Mouse (Mus musculus): Measurements from ENCODE around the gene Sdc4.

The Sdc4 gene

DNA sequence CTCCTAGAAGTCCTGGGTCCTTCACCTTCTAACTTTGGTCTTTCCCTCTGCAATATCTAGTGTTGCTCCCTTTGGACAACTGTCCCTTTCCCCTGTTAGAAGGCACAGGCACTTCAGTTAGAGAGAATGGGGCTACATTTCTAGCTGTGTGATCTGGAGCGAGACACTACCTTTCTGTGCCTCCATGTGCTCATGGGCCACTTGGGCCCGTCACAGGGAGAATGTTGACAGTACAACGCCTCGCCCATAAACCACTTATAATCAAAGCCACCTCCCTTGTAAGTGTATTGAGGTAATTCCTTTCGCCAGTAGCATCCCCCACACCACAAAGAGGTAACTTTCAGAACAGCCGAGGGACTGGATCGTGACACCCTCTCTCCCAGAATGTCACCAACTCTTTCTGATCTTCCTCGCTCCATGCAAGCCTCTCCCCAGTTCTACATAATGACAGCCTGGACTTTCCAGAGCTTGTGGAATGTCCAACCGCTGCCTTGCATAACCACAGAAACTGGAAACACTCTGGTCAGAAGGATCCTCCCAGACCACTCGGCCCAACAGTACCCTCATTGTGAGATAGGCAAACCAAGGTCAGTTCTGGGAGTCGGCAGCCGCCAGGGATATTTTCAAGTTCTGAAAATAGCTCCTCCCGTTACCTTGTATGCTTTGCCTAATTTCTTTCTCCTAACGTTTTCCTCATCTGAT is 5.8 kb upstream of the Sdc4 start:
- no peak for DNase-seq

DNA sequence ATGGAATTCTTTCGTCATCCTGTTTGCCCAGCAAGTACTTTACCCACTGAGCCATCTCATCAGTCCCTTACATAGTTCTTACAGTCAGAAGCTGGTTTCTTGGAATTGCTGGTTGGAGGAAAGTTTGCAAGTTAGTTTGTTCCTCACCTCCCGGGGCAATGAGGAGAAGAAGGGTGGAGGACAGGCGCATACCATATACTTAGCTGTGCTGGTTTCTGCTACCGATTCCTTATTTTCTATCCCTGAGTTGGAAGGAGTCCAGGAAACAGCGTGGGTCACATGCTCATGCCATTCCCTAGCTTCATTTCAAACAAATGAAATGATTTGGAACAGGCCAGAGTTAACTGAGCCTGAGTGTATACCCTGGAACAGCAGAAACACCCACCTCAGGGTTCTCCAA is 5.2 kb upstream of the Sdc4 start:
- DNase-seq, result no peak

- no peak for DNase-seq
Measured at GRCm38 (mm10) chr2:164448140-164448539, 4.5 kb upstream of the Sdc4 start.

DNA sequence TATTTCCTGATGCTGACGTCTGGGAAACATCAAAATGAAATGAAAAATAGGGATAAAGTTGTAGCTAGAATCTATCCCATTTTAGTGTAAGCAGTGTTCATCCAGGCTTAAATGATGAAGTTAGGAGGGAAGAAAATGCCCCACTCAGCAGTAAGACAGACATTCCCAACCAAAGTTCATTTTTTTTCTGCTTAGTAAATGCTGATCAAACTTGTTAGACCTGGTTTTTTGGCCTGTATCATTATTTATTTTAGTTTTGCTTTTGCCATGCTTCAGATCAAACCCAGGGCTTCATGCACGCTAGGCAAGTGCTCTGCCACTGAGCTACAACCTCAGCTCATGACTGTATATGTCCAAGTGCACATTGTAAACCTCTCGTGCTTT is 2.4 kb upstream of the Sdc4 start:
- DNase-seq, result no peak

- DNase-seq, result no peak
Measured at GRCm38 (mm10) chr2:164445399-164446085, 1.9 kb upstream of the Sdc4 start.

GRCm38 (mm10) chr2:164444701-164445100 is 1.0 kb upstream of the Sdc4 start:
- DNase-seq, result no peak

DNA sequence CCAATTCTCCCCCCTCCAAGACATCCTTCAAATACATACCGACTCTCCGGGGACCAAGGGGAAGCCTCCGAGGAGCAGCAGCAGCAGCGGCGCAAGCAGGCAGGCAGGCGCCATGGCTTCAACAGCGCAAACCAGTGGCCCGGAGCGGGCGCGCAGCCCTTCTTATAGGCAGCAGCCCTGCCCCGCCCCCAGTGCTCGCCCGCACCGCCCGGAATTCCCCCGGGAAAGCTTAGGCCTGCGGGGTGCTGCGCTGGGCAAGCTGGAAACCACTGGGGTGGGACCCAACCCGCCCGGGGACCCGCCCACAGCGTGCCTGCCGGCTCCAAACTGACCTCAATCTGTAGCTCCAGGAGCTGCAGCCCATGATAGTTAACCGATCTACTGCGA is 643 bp downstream of the Sdc4 start:
- DNase-seq, result peak; percentile 57 to 68

DNA sequence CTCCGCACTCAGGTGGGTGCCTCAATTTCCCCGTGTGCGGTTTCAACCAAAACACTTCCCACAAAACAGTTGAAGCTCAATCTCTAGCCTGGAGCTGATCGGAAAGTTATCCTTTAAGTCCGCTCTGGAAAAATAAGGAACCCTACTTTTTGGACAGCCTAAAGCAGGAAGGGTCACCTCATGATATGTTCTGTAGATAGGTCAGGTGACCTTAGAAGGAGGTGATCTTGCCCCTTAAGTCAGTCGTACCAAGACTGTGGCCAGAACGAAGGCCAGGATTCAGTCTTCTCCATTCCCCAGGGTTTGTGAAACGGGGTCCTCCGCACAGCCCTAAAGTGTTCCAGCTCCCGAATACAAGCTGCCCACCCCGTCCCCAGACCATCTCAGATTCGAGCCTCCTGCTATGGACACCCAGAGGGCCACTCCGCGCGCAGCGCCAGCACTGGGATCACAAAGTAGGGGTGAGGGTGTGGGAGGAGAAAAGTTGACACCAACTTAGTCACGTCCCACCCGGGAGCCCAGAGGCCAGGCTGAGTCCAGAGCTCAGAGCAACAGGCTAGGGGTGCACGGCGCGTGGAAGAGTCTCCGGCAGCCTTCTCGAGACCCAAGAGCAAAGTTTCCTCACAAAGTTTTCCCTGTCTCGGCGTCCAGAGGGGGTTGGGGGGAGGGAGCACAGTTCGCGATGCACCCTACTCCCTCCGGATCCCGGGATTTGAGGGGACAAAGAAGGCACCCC is 1.2 kb downstream of the Sdc4 start:
- DNase-seq, result peak in 1 of 2 experiments; percentile 17

GRCm38 (mm10) chr2:164441731-164442130 is 2.0 kb downstream of the Sdc4 start:
- no peak for DNase-seq

DNA sequence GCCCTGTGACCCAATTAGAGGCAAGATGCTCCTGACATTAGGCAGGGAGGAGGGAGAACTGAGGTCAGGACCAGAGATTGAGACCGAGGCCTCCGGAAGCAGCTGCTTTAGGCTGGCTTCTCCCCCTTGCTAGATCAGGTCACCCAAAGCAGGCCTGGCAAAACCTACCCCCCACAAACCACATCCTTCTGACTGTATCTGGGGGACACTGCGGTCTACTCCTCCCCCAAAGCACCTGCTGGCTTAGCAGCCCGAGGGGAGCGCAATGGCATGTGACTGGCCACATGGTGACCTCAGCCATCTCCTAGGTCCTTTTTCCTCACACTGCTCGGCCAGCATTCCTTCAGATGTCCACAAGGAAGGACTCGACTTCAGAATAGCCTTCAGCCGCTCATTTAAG is 2.5 kb downstream of the Sdc4 start:
- peak; percentile 57 to 72 for DNase-seq

DNA sequence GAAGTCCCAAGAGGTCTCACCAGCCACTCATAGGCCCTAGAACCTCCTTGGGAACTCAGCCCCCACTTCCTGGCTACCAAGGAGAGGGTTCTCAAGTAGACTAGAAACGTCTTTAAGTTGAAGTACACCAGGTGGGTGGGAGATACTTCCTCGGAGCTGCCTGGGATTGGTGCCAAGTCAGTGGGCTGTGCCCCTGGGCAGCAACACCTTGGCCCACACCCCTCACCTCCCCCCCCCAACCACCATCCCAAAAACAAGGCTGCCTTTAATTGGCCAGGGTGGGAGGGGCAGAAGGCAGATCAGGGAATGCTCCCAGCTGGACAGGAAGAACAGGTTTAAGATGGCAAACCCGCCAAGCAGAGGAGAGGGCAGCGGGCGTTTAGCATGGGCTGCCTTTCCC is 3.4 kb downstream of the Sdc4 start:
- no peak for DNase-seq

DNA sequence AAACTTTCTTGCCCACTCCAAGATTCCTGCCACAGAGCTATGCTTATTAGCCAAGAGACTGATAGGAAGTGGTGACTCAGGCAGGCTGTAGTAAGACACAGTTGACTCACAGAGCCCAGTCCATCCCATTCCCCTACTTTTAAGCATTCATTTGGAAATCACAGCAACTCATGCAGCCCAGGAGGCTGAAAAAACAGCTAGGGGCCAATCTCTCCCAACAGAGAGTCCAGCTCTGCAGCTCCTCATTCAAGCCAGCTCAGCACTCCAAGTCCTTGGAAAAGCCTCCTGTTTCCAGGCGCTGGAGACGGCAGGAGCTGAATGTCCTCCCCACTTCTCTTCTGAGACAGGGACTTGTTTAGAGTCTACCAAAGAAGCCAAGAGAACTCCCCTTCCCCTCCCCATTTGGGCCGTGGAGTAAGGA is 4.7 kb downstream of the Sdc4 start:
- no peak for DNase-seq

DNA sequence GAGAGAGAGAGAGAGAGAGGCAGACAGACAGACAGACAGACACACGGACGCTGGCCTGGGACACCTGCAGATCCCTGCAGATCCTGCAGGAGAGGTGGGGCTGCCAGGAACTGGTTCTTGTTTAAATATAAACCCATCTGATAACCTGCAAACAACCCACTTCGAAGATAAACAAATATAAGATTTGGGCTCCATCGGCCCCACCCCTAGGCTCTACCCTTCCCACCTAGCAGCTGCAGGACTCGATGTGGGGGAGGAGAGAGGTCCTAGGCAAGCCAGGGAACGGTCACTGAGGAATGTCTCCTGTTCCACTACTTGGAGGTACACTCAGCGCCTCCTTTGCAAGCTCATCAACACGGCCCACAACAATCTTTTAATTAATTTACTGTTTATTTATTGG is 5.4 kb downstream of the Sdc4 start:
- no peak for DNase-seq

DNA sequence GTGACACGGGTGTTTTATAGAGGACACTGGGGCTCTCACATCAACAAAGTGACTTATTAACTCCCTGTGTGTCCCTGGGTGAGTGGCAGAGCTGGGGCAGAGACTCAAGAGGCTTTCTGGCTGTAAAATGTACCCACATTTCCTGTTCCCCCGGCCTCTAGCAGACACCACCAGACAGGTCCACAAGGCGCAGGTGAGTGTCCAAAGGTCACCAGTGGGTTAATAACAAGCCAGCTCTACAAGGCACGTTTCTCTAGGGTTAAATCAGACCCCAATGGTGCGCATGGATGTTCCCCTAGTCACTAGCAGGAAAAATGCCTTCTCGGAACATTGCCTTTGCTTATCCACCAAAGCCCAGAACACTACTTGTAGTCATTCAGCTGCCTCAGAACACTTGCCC is 6.0 kb downstream of the Sdc4 start:
- DNase-seq, result no peak

DNA sequence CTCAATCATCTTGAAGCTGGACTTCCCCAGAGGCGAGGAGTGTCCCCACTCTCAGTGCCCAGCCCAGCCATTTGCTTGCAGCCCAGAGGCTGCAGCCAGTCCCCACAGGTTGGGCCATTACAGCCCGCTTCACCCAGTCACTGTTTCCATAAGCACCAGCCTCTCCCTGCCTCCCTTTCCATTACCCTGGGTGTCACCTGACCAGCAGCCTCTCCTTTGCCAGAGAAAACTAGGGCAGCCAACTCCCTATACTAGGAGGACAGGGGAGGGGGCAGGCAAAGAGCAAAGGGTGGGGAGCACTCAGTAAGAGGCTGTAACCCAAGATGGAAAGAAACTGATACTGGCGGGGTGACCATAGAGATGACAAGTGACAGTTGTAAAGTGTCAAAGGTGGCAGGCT is 6.7 kb downstream of the Sdc4 start:
- DNase-seq, result no peak

- no peak for DNase-seq
Measured at GRCm38 (mm10) chr2:164436215-164436913, 7.3 kb downstream of the Sdc4 start.

- DNase-seq, result no peak
Measured at GRCm38 (mm10) chr2:164435216-164436090, 8.2 kb downstream of the Sdc4 start.

- no peak for DNase-seq
Measured at GRCm38 (mm10) chr2:164434681-164435080, 9.0 kb downstream of the Sdc4 start.

DNA sequence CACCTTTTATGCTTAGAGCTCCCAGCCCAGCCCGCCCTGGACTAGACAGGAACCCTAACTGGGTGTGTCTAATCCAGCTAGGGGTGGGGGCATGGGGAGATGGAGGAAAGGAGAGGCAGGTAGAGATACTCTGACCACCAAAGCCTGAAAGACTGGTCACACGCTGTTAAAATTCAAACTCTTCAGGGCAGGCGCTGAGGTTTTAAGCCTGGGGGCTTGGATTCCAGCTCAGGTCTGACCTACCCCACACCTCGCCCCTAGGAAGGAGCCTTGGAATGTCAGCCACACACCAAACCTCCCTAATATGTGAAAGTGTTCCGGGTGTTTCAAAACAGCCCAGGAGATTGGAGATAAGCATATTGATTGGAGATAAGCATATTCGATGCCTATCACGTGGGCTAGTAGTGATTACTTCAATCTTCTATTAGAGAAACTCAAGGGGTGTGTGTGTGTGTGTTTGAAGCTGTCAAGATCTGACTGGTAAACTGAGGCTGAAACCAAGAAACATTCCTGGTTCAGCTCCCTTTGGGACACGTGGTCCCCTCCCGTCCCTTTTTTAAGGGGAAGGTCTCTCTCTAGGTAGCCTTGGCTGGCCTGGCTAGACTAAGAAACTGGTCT is 10.3 kb downstream of the Sdc4 start:
- DNase-seq, result no peak

DNA sequence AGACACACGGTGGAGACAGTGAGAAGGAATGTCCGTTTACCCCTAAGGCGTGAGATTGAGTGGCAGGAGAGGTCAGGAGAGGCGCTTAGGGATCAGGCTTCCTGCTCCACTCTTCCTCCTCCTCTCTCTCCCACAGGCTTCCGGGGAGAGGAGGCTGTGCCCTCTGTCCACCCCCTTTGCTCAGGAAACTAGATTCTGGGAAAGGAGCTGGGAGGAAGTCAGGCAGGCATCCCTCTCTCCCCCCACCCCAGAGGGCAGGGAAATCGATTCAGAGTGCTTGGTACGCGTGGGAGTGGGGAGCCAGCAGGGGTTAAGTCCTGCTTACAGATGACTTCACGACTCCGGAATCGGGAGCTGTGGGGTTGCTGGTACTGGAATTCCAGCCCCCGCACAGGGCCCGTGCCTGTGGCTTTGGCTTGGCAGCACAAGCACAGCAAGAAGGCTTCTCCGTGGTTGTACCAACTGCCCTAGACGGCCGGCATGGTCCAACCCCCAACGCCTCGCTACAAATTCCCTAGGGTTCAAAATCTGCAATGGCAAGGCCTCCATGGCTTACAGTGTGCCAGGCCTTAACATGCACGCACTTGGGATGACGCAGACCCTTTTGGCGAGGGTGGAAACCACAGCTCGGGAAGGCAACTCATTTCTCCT is 11.0 kb downstream of the Sdc4 start:
- no peak for DNase-seq
